Mouse (Mus musculus): ENCODE results near the gene Ptov1.

Ptov1 gene

DNA sequence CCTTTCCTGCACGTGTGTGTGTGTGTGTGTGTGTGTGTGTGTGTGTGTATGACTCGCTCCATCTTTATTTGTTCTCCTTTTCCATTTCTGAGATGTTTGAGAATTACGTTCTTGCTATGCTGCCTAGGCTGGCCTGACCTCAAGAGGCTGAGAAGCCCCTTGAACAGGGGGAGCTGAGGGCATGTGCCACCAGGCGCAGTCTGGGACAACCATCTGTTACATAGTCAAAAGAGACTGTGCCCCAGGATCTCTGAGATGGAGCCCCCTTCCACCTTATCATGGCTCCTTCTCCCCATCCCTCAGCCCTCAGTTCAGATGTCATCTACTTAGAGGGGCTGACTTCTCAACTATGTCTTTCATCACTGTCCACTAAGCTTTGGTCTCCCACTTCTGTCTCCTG, 55.2 kb downstream of the Ptov1 start:
- DNase-seq = no peak

DNA sequence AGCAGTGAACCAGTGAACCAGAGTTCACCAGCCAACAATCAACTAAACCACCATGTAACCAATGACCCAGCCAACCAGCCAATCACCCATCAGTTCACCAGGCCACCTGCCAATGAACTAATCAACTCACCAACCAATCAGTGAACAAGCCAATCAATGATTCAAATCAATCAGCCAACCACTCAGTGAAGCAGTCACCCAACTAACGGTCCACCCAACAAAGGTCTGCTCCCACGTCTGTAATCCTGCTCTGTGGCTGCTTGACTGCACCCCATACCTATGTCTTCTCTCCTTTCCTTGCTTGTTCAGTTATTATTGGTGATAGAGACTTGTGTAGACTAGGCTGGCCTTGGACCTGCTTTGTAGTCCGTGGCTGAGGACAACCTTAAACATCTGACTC, 55.6 kb downstream of the Ptov1 start:
- DNase-seq = no peak
